10 mouse cellular contexts compared by ENCODE assay signal in the genomic region with DNA sequence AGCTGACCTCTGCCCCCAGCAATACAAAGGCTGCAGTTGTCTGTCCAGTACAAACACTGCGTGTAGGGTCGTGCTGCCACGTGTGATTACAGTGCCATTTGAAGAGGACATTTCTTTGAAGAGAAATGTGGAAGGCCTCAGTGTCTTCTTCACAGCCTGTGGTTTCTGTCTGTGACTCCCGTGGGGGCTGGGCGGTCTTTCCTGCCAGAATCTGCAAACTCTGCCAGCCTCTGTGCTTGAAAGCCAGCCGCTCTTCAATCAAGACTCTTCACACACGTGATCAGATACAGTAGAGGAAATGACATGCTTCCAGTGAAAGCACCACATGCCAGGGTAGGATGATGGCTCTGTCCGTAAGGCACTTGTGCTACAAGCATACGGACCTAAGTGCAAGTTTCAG. TPM values are rescaled to one million over a fixed set of nuclear protein-coding genes. Genes with fewer than 3 reads are reported as not detected.
DNase-seq lines count a peak whose midpoint lies in the region; ATAC-seq and TF ChIP-seq lines count a peak whose summit lies in the region.
"Had no signal": no experiment of that assay in that cellular context is flagged by ENCODE, and none has a peak within 500 bp of the region (broad histone marks: within the 10 kb centered on the region; RNA-seq: fewer than 3 reads in every experiment).

No protein-coding gene starts in this region.

- H3K4me3 ChIP-seq in lung, embryonic 14.5 days (ENCODE audit: low read depth, low read length): no peak overlapping the region
- no peak overlapping the region for H3K4me3 ChIP-seq in macrophage (ENCODE audit: inconsistent target)
- H3K4me3 ChIP-seq in hindbrain, embryonic 11.5 days (ENCODE audit: low read depth, low read length): no peak overlapping the region
- H3K4me3 ChIP-seq: heart, embryonic 13.5 days had no signal

- peak; percentile 36 for DNase-seq in lung, embryonic 14.5 days
- DNase-seq in lung, postnatal 14 days: no peak
- peak; percentile 85 to 86 for DNase-seq in thymus, postnatal 10 days (ENCODE audit: low spot score in 2 of 2)
- DNase-seq in hindbrain, embryonic 11.5 days (ENCODE audit: low spot score): no peak
- no peak for DNase-seq in right cerebral cortex, postnatal 4 days
- DNase-seq: embryo, embryonic 11 days; kidney, postnatal 36 days had no signal

- no peak for TF ChIP-seq CTCF in lung, embryonic 14.5 days (IDR thresholded peaks at IDR 0.05; ENCODE audit: low read depth)

- 45% methylated on average over 9 of the region's 9 CpGs for WGBS in lung, embryonic 14.5 days
- WGBS in macrophage (ENCODE audit: missing documents): 31% methylated on average over 9 of the region's 9 CpGs
- 56% methylated on average over 9 of the region's 9 CpGs for WGBS in hindbrain, embryonic 11.5 days

- no peaks in the 10 kb centered on the region for H3K36me3 ChIP-seq in lung, embryonic 14.5 days (ENCODE audit: insufficient read depth)
- no peaks in the 10 kb centered on the region for H3K36me3 ChIP-seq in macrophage (ENCODE audit: inconsistent target)
- no peaks in the 10 kb centered on the region for H3K36me3 ChIP-seq in hindbrain, embryonic 11.5 days (ENCODE audit: control insufficient read depth, insufficient read depth, low read length)
- H3K36me3 ChIP-seq: heart, embryonic 13.5 days had no signal

- H3K27me3 ChIP-seq in lung, embryonic 14.5 days (ENCODE audit: insufficient read depth, low read length): no peaks in the 10 kb centered on the region
- H3K27me3 ChIP-seq in hindbrain, embryonic 11.5 days (ENCODE audit: control insufficient read depth, insufficient read depth, low read length): no peaks in the 10 kb centered on the region
- H3K27me3 ChIP-seq: heart, embryonic 13.5 days had no signal

- H3K4me1 ChIP-seq in lung, embryonic 14.5 days (ENCODE audit: insufficient read depth): no peaks in the 10 kb centered on the region
- H3K4me1 ChIP-seq in hindbrain, embryonic 11.5 days (replicated peaks; ENCODE audit: control insufficient read depth, insufficient read depth, low read length): no peaks in the 10 kb centered on the region

- H3K4me2 ChIP-seq in lung, embryonic 14.5 days: no peak overlapping the region
- H3K4me2 ChIP-seq in hindbrain, embryonic 11.5 days (replicated peaks; ENCODE audit: low read depth, low read length): no peak overlapping the region
- H3K4me2 ChIP-seq: heart, embryonic 13.5 days had no signal

- no peaks in the 10 kb centered on the region for H3K9me3 ChIP-seq in lung, embryonic 14.5 days (ENCODE audit: low read depth, low read length)
- no peaks in the 10 kb centered on the region for H3K9me3 ChIP-seq in hindbrain, embryonic 11.5 days (ENCODE audit: control insufficient read depth, low read length)
- H3K9me3 ChIP-seq: heart, embryonic 13.5 days had no signal

- no peak overlapping the region for H3K27ac ChIP-seq in lung, embryonic 14.5 days (ENCODE audit: low read depth)
- peak overlapping the region; percentile 28 for H3K27ac ChIP-seq in macrophage
- H3K27ac ChIP-seq in hindbrain, embryonic 11.5 days (ENCODE audit: low read depth, low read length): no peak overlapping the region
- H3K27ac ChIP-seq: heart, embryonic 13.5 days had no signal

- H3K79me2 ChIP-seq in macrophage (ENCODE audit: inconsistent target): no peaks in the 10 kb centered on the region

- H3K9ac ChIP-seq in lung, embryonic 14.5 days: no peak overlapping the region
- no peak overlapping the region for H3K9ac ChIP-seq in hindbrain, embryonic 11.5 days (ENCODE audit: low read depth, low read length)
- H3K9ac ChIP-seq: heart, embryonic 13.5 days had no signal

- no peak for ATAC-seq in lung, embryonic 14.5 days (ENCODE audit: insufficient read depth)
- ATAC-seq in common myeloid progenitor, adult 5-6 weeks (replicated peaks; ENCODE audit: low read depth, poor library complexity, severe bottlenecking): peak; percentile 86
- ATAC-seq in hindbrain, embryonic 11.5 days (ENCODE audit: low FRiP score): no peak

RNA-seq across cellular contexts. Expression of gene Sema4d, which starts 7.4 kb away (rescaled TPM):
- 12.0 and 12.3 TPM in 2 replicates for polyA plus RNA-seq in lung, embryonic 14.5 days (2014; fragmentation: Nextera tagmentation; extraction: Ambion mirVana)
- 30.5 and 33.0 TPM in 2 replicates for total RNA-seq in common myeloid progenitor, adult 5-6 weeks (2017)
- total RNA-seq in macrophage (2018; cell fraction: chromatin; rRNA removed): 100 to 1,000 TPM; 138 to 587 (median 262) TPM
- 100 to 1,000 TPM; 117 to 388 (median 219) TPM for total RNA-seq in macrophage (2018; cell fraction: cytosol; rRNA removed)
- 100 to 1,000 TPM; 156 to 800 (median 457) TPM for total RNA-seq in macrophage (2018; cell fraction: nucleus; rRNA removed)
- 80.9 to 173 TPM (median 90.3 TPM) in 3 replicates for polyA plus RNA-seq in macrophage (2018)
- polyA plus RNA-seq in hindbrain, embryonic 11.5 days (2014; fragmentation: Nextera tagmentation; extraction: Ambion mirVana): 3.9 and 5.2 TPM in 2 replicates

RNA-seq across cellular contexts. Expression of gene Gadd45g, which starts 45.6 kb away (rescaled TPM):
- polyA plus RNA-seq in lung, embryonic 14.5 days (2014; fragmentation: Nextera tagmentation; extraction: Ambion mirVana): 26.1 and 27.2 TPM in 2 replicates
- total RNA-seq in common myeloid progenitor, adult 5-6 weeks (2017): 4.5 and 10.1 TPM in 2 replicates
- total RNA-seq in macrophage (2018; cell fraction: chromatin; rRNA removed): 10 to 100 TPM in 15 of 26 experiments, 1 to 10 TPM in 11; 3.1 to 36.8 (median 11.1) TPM
- total RNA-seq in macrophage (2018; cell fraction: cytosol; rRNA removed): 10 to 100 TPM in 10 of 26 experiments, 1 to 10 TPM in 16; 4.8 to 28.2 (median 9.3) TPM
- total RNA-seq in macrophage (2018; cell fraction: nucleus; rRNA removed): 10 to 100 TPM in 16 of 26 experiments, 1 to 10 TPM in 10; 3.4 to 69.6 (median 11.5) TPM
- polyA plus RNA-seq in macrophage (2018): 8.9 to 19.9 TPM (median 10.3 TPM) in 3 replicates
- polyA plus RNA-seq in hindbrain, embryonic 11.5 days (2014; fragmentation: Nextera tagmentation; extraction: Ambion mirVana): 174 and 179 TPM in 2 replicates

Comparison
In these comparisons a context has a peak if more than half of its experiments do, and no peak if none do; other contexts are left out.
1. DNase-seq: peak in lung, embryonic 14.5 days (single experiment) and thymus, postnatal 10 days (2 of 2); none in lung, postnatal 14 days (single experiment), hindbrain, embryonic 11.5 days (single experiment) and right cerebral cortex, postnatal 4 days (single experiment).